Mouse (Mus musculus) hindbrain, embryonic 13.5 days (tissue): Measurements from ENCODE around the gene Snta1. TPM values are rescaled to one million over a fixed set of nuclear protein-coding genes. Genes with fewer than 3 reads are reported as not detected.

Experiments used
- ATAC-seq: fragments of 200-750 bp; cut with Nextera tagmentation; 2 replicates; pipeline ENCODE4 v1.8.0; 2017; ENCODE audit warnings: moderate TSS enrichment; ENCODE audit not compliant: low FRiP score
- H3K27ac ChIP-seq: fragments of 300-500 bp; sonication (generic); 2 replicates; pipeline ENCODE4 v1.5.1; 2015; ENCODE audit warnings: inconsistent platforms, mild to moderate bottlenecking, moderate library complexity
- H3K27me3 ChIP-seq: fragments of 300-500 bp; sonication (generic); 2 replicates; pipeline ENCODE4 v1.6.1; 2015; ENCODE audit warnings: mild to moderate bottlenecking, inconsistent platforms
- H3K36me3 ChIP-seq: fragments of 300-500 bp; sonication (generic); 2 replicates; pipeline ENCODE4 v1.6.1; 2015; ENCODE audit warnings: mild to moderate bottlenecking, inconsistent platforms
- H3K4me1 ChIP-seq: fragments of 300-500 bp; sonication (generic); replicated peaks from 2 replicates; pipeline ENCODE4 v1.6.1; 2015; ENCODE audit warnings: inconsistent platforms
- H3K4me2 ChIP-seq: fragments of 300-500 bp; sonication (generic); 2 replicates; pipeline ENCODE4 v1.6.1; 2015; ENCODE audit warnings: inconsistent platforms, mild to moderate bottlenecking, moderate library complexity
- H3K4me3 ChIP-seq: fragments of 300-500 bp; sonication (generic); 2 replicates; pipeline ENCODE4 v1.5.1; 2015; ENCODE audit warnings: mild to moderate bottlenecking, inconsistent platforms
- H3K9ac ChIP-seq: fragments of 300-500 bp; sonication (generic); 2 replicates; pipeline ENCODE4 v1.6.1; 2015; ENCODE audit warnings: mild to moderate bottlenecking, inconsistent platforms
- H3K9me3 ChIP-seq: fragments of 300-500 bp; sonication (generic); 2 replicates; pipeline ENCODE4 v1.6.1; 2016; ENCODE audit warnings: inconsistent platforms
- WGBS: fragments of 180-500 bp; shearing (Covaris S2); methylation state at CpG from one replicate; pipeline ENCODE4 v1.1.7; 2015; 5-methylcytosine and 5-hydroxymethylcytosine counted together
- polyA plus RNA-seq: library from polyadenylated mRNA; unstranded; fragments of >200 nt; fragmentation: Nextera tagmentation; extraction: Ambion mirVana; gene quantifications from 2 replicates; pipeline ENCODE4 v1.2.1, GENCODE M21; 2015

Snta1 gene
- polyA plus RNA-seq, 1 experiment from 2014 or later, result 7.6 TPM

DNA sequence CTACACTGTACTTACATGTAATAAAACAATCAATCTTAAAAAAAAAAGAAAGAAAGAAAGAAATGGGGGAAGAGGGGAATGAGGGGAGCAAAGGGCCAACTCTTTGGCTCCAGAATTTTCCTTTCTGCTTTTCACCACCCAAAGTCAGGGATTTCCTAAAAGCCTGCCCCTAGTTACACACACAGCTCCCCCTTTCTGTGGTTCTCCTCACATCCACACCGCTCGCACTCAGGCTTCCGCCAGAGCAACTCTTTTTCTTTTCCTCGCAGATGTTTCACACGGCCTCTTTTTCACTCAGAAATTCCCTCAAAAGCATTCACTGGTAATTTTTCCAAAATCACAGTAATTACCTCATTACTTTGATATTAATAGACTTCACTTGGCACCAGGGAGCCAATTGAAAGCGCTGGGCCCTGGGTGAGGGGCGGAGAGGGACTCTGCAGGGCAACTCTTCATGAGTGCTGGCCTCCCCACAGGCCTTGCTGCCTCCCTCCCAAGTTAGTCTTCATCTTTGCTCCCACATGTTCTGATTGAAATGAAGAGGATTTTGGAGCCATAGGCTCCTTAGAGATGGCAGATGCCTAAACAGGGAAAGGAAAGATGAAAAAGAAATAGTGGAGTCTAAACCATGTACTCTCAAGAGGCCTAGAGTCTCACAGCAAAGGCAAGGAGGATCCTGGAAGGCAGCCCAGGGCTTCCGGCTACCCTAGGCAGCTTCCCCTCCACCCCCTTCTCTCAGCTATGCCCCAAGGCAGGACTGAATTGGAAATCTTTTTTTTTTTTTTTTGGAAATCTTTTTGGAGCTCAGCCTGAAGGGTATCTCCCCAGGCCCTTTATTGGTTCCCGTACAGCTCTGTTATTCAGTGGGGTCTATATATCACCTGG lies 12.0 kb upstream of the Snta1 start:
- H3K4me1 ChIP-seq, result peaks cover 18% of the 10 kb centered on the region
- WGBS, result 71% methylated on average over 9 of the region's 9 CpGs
- no peaks in the 10 kb centered on the region for H3K27me3 ChIP-seq
- no peak overlapping the region for H3K9ac ChIP-seq
- peak overlapping the region; percentile 13; the same call in 1 of the 2 replicates for H3K27ac ChIP-seq
- ATAC-seq, result no peak
- H3K36me3 ChIP-seq, result no peaks in the 10 kb centered on the region
- no peak overlapping the region for H3K4me3 ChIP-seq
- no peak overlapping the region for H3K4me2 ChIP-seq
- H3K9me3 ChIP-seq, result no peaks in the 10 kb centered on the region

DNA sequence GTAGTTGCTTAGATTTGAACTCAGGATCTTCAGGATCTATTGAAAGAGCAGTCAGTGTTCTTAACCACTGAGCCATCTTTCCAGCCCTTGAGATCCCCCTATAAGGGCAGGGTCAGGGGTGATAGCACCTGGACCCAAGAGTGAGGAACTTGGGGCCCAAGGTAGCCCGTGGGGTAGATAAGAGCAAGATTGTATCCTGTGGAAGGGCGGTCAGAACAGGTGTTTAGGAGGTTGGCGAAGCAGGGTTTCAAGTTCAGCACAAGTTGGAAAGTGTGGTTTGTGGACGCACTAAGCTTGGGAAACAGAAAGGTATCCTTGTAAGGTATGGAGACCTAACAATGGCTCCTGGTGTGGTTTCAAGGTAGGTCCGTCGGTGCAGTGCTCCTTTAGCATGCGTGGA lies 10.1 kb upstream of the Snta1 start:
- Histone ChIP-seq H3K4me1 (peaks cover 18% of the 10 kb centered on the region), H3K4me2 (no peak overlapping the region), H3K9ac (no peak overlapping the region), H3K36me3 (no peaks in the 10 kb centered on the region), H3K27ac (no peak overlapping the region), H3K4me3 (no peak overlapping the region), H3K27me3 (no peaks in the 10 kb centered on the region), H3K9me3 (no peaks in the 10 kb centered on the region)
- 92% methylated on average over 7 of the region's 7 CpGs for WGBS
- no peak for ATAC-seq

DNA sequence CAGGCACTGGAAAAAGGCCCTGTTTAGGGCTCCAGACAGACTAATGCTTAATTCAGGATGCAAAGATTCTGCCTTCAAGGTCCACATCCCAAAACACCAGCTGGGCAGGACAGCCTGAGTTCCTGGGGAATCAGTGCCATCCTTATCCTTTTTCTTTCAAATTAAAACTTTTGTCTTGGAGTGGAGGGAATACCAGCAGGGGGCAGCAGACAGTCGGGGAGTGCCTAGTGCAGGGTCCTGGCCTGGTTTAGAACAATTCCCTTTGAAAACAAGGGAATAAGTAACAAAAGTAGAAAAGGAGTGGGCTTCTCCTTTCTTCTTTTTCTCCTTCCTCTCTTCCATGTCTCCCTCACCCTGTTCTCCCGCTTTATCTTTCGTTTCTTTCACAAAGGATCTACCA lies 9.2 kb upstream of the Snta1 start:
- Histone ChIP-seq H3K4me1 (peaks cover 18% of the 10 kb centered on the region), H3K9ac (no peak overlapping the region), H3K36me3 (no peaks in the 10 kb centered on the region), H3K9me3 (no peaks in the 10 kb centered on the region), H3K27me3 (no peaks in the 10 kb centered on the region), H3K4me3 (no peak overlapping the region), H3K4me2 (no peak overlapping the region), H3K27ac (no peak overlapping the region)
- 6% methylated on average over 3 of the region's 3 CpGs for WGBS
- no peak for ATAC-seq

DNA sequence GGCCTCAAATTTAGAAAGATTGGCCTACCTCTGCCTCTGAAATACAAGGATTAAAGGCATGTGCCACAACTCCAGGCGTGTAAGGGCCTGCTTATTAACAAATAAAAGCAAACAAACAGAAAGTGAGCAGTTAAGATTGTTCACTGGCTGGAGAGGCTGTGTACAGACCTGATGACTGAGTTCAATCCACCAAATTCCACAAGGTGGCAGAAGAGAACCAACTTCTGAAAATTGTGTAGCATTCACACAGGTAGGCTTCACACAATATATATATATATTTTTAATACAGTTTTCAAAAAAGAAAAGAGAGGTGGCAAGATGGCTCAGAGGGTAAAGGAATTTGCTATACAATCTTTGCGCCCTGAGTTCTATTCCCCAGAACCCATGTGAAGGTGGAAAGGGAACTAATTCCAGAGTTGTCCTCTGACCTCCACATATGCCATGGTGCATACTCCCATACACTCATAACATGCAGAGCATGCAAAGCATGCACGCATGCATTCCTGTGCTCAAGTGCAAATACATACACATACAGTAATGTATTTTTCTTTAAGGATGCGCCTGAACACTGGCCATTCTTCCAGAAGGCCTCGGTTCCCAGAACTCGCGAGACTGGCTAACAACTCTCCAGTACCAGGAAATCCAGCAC lies 4.2 kb upstream of the Snta1 start:
- Histone ChIP-seq H3K4me3 (no peak overlapping the region), H3K27me3 (peaks cover 15% of the 10 kb centered on the region), H3K9me3 (no peaks in the 10 kb centered on the region), H3K9ac (no peak overlapping the region), H3K4me1 (peaks cover 4% of the 10 kb centered on the region), H3K36me3 (no peaks in the 10 kb centered on the region), H3K4me2 (no peak overlapping the region), H3K27ac (no peak overlapping the region)
- WGBS, result 69% methylated on average over 7 of the region's 7 CpGs
- ATAC-seq, result no peak

DNA sequence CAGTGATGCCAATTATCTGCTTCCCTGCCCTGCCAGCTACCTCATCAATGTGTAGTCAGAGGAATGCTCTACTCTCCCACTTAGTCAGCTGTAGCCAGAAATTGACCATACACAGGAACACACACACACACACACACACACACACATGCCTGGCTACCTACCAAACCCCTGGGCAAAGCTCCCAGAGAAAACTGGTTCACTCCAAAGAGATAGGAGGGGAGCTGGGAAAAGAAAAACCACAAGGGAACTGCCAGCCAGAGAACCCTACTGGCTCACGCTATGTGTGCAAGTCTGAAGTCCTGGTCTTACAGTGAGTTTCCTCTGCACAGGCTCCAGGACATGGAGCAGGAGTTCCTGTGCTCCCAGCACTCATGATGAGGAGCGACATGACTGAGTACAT lies 2.5 kb upstream of the Snta1 start:
- WGBS, result 73% methylated on average over 2 of the region's 2 CpGs
- ATAC-seq, result no peak
- no peak overlapping the region for H3K9ac ChIP-seq
- H3K4me1 ChIP-seq, result peaks cover 20% of the 10 kb centered on the region
- H3K27ac ChIP-seq, result no peak overlapping the region
- no peaks in the 10 kb centered on the region for H3K36me3 ChIP-seq
- no peak overlapping the region for H3K4me2 ChIP-seq
- peaks cover 20% of the 10 kb centered on the region for H3K27me3 ChIP-seq
- no peak overlapping the region for H3K4me3 ChIP-seq
- no peaks in the 10 kb centered on the region for H3K9me3 ChIP-seq

DNA sequence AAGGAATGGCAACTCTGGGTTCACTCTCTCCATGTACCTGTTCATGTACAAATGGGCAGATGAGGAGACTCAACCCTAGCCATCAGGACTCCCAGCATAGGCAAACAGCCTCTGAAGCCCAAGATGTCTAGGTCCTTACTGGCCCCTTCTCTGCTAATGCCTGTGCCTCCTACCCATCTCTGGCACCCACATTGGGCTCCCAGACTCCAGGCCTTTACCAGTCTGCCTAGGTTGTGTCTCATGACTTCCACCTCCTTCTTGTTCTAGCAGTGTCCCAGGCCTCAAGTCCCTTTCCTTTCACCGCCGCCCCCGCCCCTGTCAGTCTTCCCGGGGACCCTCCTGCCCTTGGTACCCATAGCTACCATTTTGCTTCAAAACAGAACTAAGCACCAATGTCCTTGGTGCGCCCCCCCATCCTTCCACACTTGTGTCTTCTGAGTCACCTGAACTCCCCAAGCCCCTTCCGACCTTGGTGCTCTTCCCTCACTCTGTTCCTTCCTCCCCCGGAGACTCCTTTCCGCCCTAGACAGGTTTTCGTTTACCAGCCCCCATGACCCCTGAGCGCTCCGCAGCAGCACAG lies 746 bp downstream of the Snta1 start:
- 30% methylated on average over 11 of the region's 11 CpGs for WGBS
- ATAC-seq, result no peak

DNA sequence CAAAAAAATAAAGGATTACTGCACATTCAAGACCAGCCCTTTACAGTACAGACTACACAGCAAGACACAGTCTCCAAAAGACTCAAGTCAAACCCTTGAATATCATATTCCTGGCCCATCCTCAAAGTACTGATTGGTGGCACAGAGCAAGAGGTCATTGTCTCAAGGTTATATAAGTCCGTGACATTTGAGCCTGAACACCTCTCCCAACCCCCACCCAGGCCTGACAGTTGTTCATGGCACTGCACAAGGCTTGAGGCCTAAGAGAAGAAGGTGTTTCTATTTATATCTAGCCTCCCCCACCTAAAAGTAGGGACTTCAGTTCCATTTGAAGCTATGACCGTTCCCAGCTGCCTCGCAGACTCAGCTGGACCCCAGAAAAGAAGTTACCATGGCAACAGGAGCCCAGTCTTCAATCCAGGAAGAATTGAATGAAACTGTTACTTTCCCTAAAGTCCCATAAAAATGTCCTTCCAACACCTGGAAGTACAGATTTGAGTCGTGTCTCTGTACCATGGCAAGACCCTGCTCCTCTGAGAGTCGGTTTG lies 2.4 kb downstream of the Snta1 start:
- no peak overlapping the region; the same call in 1 of the 2 replicates for H3K9ac ChIP-seq
- H3K9me3 ChIP-seq, result no peaks in the 10 kb centered on the region
- H3K27ac ChIP-seq, result no peak overlapping the region
- 56% methylated on average over 5 of the region's 5 CpGs for WGBS
- ATAC-seq, result no peak
- H3K27me3 ChIP-seq, result peaks cover 20% of the 10 kb centered on the region
- H3K4me3 ChIP-seq, result no peak overlapping the region
- no peak overlapping the region for H3K4me2 ChIP-seq
- no peaks in the 10 kb centered on the region for H3K36me3 ChIP-seq
- H3K4me1 ChIP-seq, result peaks cover 38% of the 10 kb centered on the region

More for the DNA sequence above, 746 bp downstream of the Snta1 start:
- Histone ChIP-seq H3K4me2 (peak overlapping the region; percentile 69), H3K36me3 (no peaks in the 10 kb centered on the region), H3K4me3 (peak overlapping the region; percentile 67), H3K9me3 (no peaks in the 10 kb centered on the region), H3K27ac (no peak overlapping the region), H3K9ac (peak overlapping the region; percentile 79), H3K4me1 (peaks cover 38% of the 10 kb centered on the region), H3K27me3 (peaks cover 20% of the 10 kb centered on the region)

DNA sequence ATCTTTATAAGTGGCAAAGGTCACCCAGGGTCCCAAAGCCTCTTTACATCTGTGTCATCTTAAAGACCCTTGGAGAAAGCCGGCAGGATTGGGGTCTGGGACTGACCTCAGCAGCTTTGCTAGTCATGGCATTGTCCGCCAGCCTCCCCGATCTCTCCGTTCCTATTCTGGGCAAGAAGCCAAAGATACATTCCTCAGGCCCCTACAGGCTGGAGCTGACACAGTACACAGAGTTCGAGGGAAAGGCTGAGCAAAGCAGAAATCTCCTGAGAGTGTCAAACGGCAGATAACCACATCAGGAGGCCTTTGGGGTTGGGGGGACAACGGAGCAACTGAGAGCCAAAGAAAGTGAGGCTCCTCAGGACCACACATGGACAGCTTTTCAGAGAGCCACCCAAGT lies 5.1 kb downstream of the Snta1 start:
- Histone ChIP-seq H3K4me2 (no peak overlapping the region), H3K36me3 (no peaks in the 10 kb centered on the region), H3K4me3 (no peak overlapping the region), H3K27me3 (peaks cover 10% of the 10 kb centered on the region), H3K27ac (no peak overlapping the region; the same call in 1 of the 2 replicates), H3K9me3 (no peaks in the 10 kb centered on the region), H3K9ac (no peak overlapping the region), H3K4me1 (peaks cover 42% of the 10 kb centered on the region)
- WGBS, result 31% methylated on average over 7 of the region's 7 CpGs
- peak; percentile 55; the same call in 1 of the 2 replicates for ATAC-seq

DNA sequence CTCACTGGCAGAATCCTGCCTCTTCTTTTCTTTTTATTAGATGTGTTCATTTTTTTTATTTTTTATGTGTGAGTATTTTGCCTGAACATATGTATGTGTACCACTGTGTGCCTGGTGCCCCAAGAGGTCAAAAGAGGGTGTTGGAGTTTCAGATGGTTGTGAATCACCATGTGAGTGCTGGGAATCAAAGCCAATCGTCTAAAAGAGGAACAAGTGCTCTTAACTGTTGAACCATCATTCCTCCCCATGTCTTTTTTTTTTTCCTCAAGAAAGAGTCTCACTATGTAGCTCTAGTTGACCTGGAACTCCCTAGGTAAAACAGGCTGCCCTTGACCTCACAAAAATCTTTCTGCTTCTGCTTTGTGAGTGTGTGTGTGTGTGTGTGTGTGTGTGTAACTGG lies 5.9 kb downstream of the Snta1 start:
- Histone ChIP-seq H3K9ac (no peak overlapping the region), H3K27me3 (peaks cover 4% of the 10 kb centered on the region), H3K9me3 (no peaks in the 10 kb centered on the region), H3K27ac (no peak overlapping the region), H3K4me2 (no peak overlapping the region), H3K4me1 (peaks cover 36% of the 10 kb centered on the region), H3K4me3 (no peak overlapping the region), H3K36me3 (no peaks in the 10 kb centered on the region)
- ATAC-seq, result no peak
- WGBS, result 62% methylated on average over 1 of the region's 1 CpGs

DNA sequence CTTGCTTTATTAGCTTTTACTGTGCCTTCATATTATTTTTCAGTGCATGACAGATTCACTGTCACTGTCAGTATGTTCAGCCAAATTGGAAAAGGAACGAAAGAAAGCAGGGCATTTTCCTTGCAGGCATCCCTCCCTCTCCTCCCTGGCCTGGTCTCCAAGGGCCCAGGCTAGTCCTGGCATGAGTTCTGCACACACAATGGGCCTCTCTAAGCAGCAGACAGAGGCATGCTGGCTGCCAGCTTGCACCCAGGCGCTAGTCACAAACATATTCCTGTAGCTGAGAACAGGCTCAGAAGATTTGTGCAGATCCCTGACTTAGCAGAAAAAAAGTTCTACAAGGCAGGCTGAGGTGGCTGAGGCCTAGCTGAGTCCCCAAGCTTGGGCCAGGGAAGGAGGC lies 8.6 kb downstream of the Snta1 start:
- WGBS, result 66% methylated on average over 2 of the region's 2 CpGs
- peak overlapping the region; percentile 27 for H3K27ac ChIP-seq
- no peak for ATAC-seq
- no peaks in the 10 kb centered on the region for H3K9me3 ChIP-seq
- H3K4me1 ChIP-seq, result peaks cover 18% of the 10 kb centered on the region
- no peaks in the 10 kb centered on the region for H3K27me3 ChIP-seq
- H3K36me3 ChIP-seq, result no peaks in the 10 kb centered on the region
- no peak overlapping the region for H3K4me3 ChIP-seq
- H3K4me2 ChIP-seq, result no peak overlapping the region
- no peak overlapping the region for H3K9ac ChIP-seq

DNA sequence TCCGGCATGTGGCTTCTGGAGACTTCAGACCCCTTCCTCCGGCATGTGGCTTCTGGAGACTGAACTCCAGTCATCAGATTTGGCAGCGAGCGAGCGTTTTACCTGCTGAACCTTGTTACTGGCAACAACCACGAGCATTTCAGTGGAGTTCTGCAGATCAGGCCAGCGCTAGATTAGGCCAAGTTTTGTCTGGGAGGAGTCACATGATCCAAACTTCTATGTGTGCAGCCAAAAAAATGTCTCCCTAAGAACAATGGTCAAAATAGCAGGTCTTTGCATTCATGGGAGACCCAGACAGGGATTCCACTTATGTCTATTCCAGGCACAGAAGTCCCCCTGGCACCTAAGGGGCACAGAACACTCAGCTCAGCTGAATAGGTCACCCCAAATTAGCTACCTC lies 9.6 kb downstream of the Snta1 start:
- H3K27ac ChIP-seq, result no peak overlapping the region
- no peak overlapping the region for H3K9ac ChIP-seq
- H3K36me3 ChIP-seq, result no peaks in the 10 kb centered on the region
- H3K4me2 ChIP-seq, result no peak overlapping the region
- H3K9me3 ChIP-seq, result no peaks in the 10 kb centered on the region
- ATAC-seq, result no peak
- H3K4me3 ChIP-seq, result no peak overlapping the region
- 91% methylated on average over 7 of the region's 7 CpGs for WGBS
- H3K4me1 ChIP-seq, result peaks cover 12% of the 10 kb centered on the region
- H3K27me3 ChIP-seq, result no peaks in the 10 kb centered on the region

DNA sequence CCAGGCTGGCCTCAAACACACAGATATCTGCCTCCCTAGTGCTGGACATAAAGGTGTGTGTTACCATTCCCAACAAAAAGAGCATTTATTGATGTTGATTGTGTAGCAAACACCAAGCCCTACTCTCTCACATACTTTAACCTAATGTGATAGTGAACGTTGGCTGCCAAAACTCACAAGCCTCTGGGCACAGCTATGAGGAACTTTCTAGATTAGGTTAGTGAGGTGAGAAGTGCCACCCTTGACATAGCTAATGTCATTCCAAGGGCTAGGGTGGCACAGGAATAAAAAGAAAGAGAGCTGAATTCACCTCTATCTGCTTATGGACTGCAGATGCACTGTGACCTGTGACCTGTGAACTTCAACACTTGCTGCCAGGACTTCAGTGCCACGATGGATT lies 11.4 kb downstream of the Snta1 start:
- H3K27me3 ChIP-seq, result no peaks in the 10 kb centered on the region
- no peak overlapping the region for H3K4me3 ChIP-seq
- WGBS, result 90% methylated on average over 2 of the region's 2 CpGs
- no peak overlapping the region for H3K9ac ChIP-seq
- no peak overlapping the region for H3K27ac ChIP-seq
- H3K4me1 ChIP-seq, result 0 out of 2 replicates have a peak, but pooled peaks cover 4% of the 10 kb centered on the region
- H3K4me2 ChIP-seq, result no peak overlapping the region
- H3K9me3 ChIP-seq, result no peaks in the 10 kb centered on the region
- no peaks in the 10 kb centered on the region for H3K36me3 ChIP-seq
- no peak for ATAC-seq
